Mouse (Mus musculus) frontal cortex, adult 2 months (tissue): ENCODE data around the gene Sowahb. TPM values are rescaled to one million over a fixed set of nuclear protein-coding genes. Genes with fewer than 3 reads are reported as not detected.

Experiments
- DNase-seq, 2 experiments: peaks; one replicate each; pipeline ENCODE4 v3.0.0; 2022; ENCODE audit warnings: low spot score in 1 of 2; ENCODE audit errors: extremely low spot score in 1 of 2
- polyA plus RNA-seq: library from polyadenylated mRNA; depleted of rRNA; stranded (reverse); fragments of >200 nt; gene quantifications from 2 replicates; pipeline ENCODE4 v1.2.3, GENCODE M21; 2012; rRNA removed

Sowahb gene
- polyA plus RNA-seq, 1 experiment: 5.2 TPM

DNA sequence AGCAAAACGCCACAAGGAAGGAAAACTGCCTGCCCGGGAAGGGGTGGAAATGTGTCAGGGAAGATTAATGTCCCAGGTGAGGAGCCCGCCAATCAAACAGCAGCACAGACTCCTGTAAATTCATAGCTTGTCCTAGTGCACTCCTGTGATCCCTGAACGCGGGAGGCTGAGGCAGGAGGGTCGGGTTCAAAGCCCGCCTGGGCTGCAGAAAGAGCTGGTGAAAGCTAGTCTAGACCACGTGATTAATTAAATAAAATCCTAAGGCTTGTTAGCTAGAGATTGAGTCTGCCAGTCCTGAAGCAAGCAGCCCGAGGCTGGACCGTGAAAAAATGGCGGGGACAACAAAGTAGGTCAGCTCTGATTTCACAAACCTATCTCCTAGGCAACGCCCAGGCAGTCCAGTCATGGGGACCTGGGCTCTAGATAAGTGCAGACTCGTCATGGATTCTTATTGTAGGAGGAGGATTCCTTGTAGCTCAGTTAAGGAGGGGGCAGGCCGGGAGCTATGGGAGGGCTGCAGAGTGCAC lies 38.9 kb downstream of the Sowahb start:
- peak in 1 of 2 experiments; percentile 53 for DNase-seq

DNA sequence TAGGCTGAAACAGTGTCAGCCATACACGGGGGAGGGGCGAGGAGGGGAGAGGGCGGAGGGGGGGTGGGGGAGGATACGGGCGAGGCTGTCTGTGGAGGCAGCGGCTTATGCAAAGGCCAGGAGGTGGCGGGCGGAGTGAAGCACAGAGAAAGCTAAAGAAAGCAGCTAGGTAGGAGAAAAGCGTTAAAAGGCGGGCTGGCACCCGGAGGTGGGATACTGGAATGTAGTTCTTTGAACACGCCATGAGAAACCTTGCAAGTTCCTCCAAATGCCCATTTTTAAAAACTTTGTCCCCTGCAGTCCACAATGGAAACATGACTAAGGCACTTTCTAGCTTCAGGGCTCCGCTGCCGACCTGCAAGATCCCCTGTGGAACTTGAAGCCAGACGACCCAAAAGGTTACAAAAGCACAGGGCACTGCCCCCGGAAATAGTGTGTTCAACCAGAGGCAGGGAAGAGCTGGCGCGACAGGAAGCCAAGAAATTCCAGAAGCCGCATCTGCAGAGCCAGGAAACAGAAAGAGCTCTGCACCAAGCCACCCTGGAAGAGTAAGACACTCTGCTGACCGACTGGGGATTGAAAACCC lies 39.5 kb downstream of the Sowahb start:
- peak; percentile 41 to 74 for DNase-seq

DNA sequence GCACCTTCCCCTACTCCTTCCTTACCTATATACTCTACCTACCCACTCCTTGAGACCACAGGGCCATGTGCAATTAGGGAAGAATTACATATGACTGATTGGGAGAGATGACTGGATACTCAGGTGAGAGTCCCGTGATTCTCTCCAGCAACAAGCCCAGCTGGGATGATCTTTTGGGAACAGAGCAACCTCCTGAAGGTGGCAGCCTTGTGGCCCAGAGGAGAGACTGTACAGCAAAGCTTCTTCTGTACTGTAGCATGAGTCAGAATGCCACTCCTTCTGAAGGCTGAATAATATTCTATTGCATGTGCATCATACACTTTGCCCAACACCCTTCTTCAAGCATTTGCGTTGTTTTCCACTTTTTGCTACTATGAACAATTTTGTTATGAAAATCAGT lies 42.2 kb downstream of the Sowahb start:
- no peak for DNase-seq

DNA sequence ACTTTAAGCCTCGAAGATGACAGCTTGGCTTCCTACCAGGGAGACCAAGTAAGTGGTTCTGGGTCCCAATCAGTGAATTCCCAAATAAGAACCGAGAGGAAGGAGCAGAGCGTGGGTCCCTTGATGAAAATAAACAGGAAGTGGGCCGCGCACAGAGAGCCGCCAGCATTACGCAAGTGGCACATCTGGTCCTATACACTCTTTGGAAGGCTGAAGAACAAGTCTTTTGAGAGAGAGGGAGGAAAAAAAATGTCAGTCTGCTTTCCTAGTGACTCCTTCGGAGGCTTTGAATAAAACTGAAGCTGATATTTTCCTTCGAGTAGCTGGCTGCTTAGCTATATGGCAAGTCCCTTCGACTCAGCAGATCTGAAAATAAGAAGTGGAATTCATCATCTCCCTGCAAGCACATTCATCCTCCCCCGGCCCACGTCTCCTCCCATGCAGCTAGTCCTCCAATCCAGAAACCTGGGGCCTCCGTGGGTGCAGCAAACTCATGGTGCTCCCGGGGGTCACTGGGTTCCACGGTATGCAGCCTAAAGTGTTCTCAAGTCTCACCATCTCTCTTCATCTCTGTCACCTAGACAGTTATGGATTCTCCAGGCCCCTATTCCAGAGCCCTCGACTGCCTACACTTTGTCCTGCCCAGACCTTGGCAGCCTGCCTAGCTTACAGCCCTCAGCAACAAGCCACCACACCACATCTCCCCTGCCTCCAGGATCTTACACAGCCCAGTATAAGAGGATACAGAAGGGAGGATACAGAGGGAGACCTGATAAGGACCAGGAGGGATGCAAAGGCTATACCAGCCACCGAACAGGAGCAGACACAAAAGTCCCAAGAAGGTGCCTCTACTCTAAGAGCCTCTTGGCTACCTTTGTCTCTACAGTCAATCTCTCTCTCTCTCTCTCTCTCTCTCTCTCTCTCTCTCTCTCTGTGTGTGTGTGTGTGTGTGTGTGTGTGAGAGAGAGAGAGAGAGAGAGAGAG lies 43.8 kb downstream of the Sowahb start:
- peak; percentile 73 to 86 for DNase-seq

DNA sequence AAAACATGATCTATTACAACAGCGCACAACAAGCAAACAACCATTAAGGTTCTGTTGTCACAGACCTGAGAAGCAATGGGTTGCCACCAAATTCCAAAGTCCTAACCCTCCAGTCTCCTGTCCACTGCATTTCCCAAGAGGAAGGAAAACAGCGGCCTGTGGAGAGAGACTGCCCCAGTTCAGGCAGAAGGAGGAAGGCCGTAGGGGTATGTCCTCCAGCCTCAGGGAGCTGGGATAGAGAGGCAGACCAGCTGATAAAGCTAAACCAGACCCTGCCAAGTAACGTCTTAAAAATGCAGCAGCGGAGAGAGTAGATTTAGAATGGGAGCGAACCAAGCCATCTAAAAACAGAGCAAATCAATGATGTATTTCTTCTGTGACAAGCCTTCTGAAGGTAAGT lies 44.8 kb downstream of the Sowahb start:
- no peak for DNase-seq

DNA sequence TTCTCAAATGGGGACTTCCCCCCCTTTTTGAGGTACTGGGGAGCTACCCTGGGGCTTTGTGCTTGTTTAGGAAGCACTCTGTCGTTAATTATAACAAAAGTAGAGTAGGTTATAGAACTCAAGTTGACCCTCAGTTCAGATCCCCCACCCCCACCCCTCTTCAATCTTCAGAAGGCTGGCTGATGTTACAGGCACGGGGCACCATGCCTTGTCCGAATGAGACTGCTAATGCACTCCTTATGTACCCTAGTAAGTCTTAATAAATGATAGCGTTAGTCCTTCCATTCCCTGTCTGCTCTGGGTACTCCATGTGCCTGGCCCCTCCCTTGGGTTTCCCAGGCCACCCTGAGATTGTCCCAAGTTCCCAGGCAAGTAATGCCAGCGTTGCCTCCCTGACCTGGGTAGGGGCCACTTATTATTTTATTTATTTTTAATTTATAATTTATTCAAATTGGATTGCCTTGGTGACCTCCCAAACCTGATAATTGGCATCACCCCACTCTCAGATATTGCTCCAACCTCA lies 46.3 kb downstream of the Sowahb start:
- DNase-seq: no peak

DNA sequence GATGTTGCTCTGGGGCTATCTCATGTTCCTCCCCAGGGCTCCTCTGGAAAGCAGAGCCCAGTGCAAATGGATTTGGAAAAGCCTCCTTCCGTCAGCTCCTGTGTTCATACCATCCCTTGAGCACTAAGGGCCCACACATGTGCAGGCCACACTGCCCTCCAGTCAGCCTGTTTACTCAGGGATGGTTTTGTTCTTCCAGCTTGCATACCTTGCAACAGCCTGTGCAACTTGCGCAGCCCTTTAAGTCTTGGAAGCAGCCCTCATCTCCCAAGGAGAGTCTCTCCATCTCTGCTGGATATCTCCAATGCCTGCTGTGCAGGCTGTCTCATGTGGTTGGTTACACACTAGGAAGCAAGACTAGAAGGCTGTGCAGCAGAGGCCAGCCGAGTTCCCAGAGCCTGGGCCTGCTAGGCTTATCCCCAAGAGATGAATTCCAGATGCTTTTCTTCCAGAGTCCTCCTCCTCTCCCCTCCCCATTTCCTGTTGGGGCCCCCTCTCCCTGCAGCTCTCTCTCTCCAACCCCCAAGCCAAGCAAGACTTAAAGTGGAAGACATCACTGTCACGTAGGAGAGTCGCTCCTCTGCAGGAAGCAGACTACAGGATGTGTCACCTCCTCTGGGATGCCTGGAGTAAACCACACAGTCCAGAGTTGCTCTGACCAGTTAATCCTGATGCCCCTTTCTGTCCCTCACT lies 47.2 kb downstream of the Sowahb start:
- no peak for DNase-seq

DNA sequence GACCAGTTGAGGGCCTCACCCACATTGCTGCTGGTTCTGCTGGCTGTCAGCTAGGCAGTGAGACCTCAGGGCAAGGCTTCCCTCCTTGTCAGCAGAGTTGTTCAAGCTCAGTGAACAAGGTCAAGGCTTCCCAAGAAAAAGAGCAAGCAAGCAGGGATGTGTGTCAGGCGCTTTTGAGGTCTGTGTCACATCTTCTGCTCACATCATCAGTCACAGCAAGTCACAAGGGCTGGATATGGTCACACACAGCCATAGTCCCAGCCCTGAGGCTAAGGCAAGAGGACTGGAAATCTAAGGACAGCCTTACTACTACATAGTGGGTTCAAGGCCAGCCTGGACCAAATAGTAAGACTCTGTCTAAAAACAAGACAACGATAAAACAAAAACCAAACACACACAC lies 50.0 kb downstream of the Sowahb start:
- DNase-seq: no peak

DNA sequence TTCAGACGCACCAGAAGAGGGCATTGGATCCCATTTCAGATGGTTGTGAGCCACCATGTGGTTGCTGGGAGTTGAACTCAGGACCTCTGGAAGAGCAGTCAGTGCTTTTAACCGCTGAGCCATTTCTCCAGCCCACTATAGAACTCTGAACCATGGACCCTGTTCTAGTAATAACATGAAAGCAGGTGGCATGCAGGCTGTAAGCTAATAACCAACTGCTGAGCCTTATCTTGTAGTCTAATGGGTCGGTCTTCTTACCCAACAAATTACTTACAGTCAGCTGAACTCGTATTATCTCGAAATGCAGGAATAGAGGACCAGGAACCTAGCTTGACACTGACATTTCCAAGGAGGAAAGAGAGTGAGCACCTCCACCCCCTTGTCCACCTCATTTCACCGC lies 50.5 kb downstream of the Sowahb start:
- no peak for DNase-seq

DNA sequence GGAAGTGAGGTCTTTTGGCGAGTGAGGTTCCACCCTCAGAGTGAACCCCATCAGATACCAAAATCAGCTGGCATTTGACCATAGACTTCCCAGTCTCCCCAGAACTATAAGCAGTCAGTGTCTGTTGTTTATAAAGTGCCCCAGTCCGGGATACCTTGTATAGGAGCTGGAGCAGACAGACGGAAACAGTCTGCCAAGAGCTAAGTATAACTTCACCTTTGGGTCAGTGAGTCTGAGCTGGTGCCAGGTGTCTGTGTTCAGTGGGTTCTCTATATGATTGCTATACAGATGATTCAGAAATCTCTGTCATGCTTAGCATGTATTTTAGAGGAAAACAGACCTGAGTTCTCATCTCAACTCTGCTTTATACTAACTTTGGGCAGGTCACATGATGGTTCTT lies 52.7 kb downstream of the Sowahb start:
- DNase-seq: no peak

Other genes with a start within 250 kb of the Sowahb start
- 140 and 147 TPM in 2 replicates for gene Sept11, start 48.4 kb upstream of the Sowahb start, polyA plus RNA-seq
- 178 and 179 TPM in 2 replicates for gene Ccni, start 161.5 kb upstream of the Sowahb start, polyA plus RNA-seq
- 0.63 and 0.64 TPM in 2 replicates for gene 2010109A12Rik, start 161.5 kb upstream of the Sowahb start, polyA plus RNA-seq
- gene Ccng2, start 222.2 kb upstream of the Sowahb start, polyA plus RNA-seq: 36.8 and 42.2 TPM in 2 replicates